Mouse (Mus musculus): Measurements from ENCODE around the gene Ly86.

- TF ChIP-seq CTCF (IDR thresholded peaks at IDR 0.05; ENCODE audit: low read depth, low read length): no peak
- no peak for TF ChIP-seq POLR2A (IDR thresholded peaks at IDR 0.05; ENCODE audit: extremely low read depth, insufficient read depth, low read length)
Measured at GRCm38 (mm10) chr13:37329747-37330146, 15.3 kb upstream of the Ly86 start.
